Mouse (Mus musculus) myocyte (in vitro differentiated cells): ENCODE measurements around the gene Mrpl43. TPM values are rescaled to one million over a fixed set of nuclear protein-coding genes. Genes with fewer than 3 reads are reported as not detected.
A peak's percentile ranks its signal among the peaks of the same experiment; 100 is the strongest.

Experiments
- H3K27me3 ChIP-seq: one replicate; pipeline ENCODE4 v1.6.1; 2011; ENCODE audit not compliant: control insufficient read depth, insufficient read depth, insufficient read length
- H3K36me3 ChIP-seq: one replicate; pipeline ENCODE4 v1.6.1; 2011; ENCODE audit not compliant: control insufficient read depth, insufficient read depth
- H3K4me2 ChIP-seq: one replicate; pipeline ENCODE4 v1.6.1; 2011; ENCODE audit warnings: low read depth, control low read depth
- H3K4me3 ChIP-seq: one replicate; pipeline ENCODE4 v1.5.1; 2011; ENCODE audit warnings: mild to moderate bottlenecking, control low read depth, moderate library complexity
- H3K79me2 ChIP-seq: one replicate; pipeline ENCODE4 v1.6.1; 2011; ENCODE audit not compliant: control insufficient read depth, insufficient read depth
- H3ac ChIP-seq: one replicate; pipeline ENCODE4 v1.6.1; 2011; ENCODE audit not compliant: control insufficient read depth, insufficient read length
- CEBPB ChIP-seq: IDR thresholded peaks from 2 replicates; pipeline ENCODE4 v1.6.1; 2011; ENCODE audit warnings: mild to moderate bottlenecking, moderate library complexity; ENCODE audit not compliant: poor library complexity, insufficient read depth, severe bottlenecking
- E2F4 ChIP-seq: IDR thresholded peaks from one replicate; pipeline ENCODE4 v1.6.1; 2011; ENCODE audit warnings: mild to moderate bottlenecking, control low read depth, moderate library complexity; ENCODE audit not compliant: insufficient read depth
- MAX ChIP-seq: IDR thresholded peaks from one replicate; pipeline ENCODE4 v1.6.1; 2011; ENCODE audit warnings: low read depth, mild to moderate bottlenecking, control low read depth
- MYOD1 ChIP-seq, 3 experiments: IDR thresholded peaks; one replicate each; pipeline ENCODE4 v1.6.1; 2011; ENCODE audit warnings: control low read depth in 2 of 3, low read depth in 2 of 3, mild to moderate bottlenecking in 2 of 3, moderate library complexity in 1 of 3; ENCODE audit not compliant: insufficient read length in 2 of 3, control insufficient read depth in 1 of 3
- MYOG ChIP-seq, 3 experiments: IDR thresholded peaks; one replicate each; pipeline ENCODE4 v1.6.1; 2011; ENCODE audit warnings: control low read depth in 2 of 3, low read depth in 2 of 3, mild to moderate bottlenecking in 2 of 3; ENCODE audit not compliant: insufficient read length in 2 of 3, control insufficient read depth in 1 of 3, insufficient read depth in 1 of 3
- POLR2A ChIP-seq: IDR thresholded peaks from one replicate; pipeline ENCODE4 v1.6.1; 2011; ENCODE audit warnings: low read depth, mild to moderate bottlenecking, control low read depth, moderate library complexity; ENCODE audit not compliant: insufficient read length
- POLR2AphosphoS2 ChIP-seq: IDR thresholded peaks from one replicate; pipeline ENCODE4 v1.6.1; 2011; ENCODE audit warnings: low read depth, control low read depth; ENCODE audit not compliant: insufficient read length
- REST ChIP-seq: IDR thresholded peaks from one replicate; pipeline ENCODE4 v1.6.1; 2011; ENCODE audit warnings: mild to moderate bottlenecking, control low read depth, moderate library complexity; ENCODE audit not compliant: insufficient read depth, insufficient read length
- SRF ChIP-seq: IDR thresholded peaks from one replicate; pipeline ENCODE4 v1.6.1; 2011; ENCODE audit warnings: low read depth; ENCODE audit not compliant: control insufficient read depth, insufficient read length
- TCF12 ChIP-seq: IDR thresholded peaks from one replicate; pipeline ENCODE4 v1.6.1; 2011; ENCODE audit warnings: mild to moderate bottlenecking, control low read depth; ENCODE audit not compliant: poor library complexity, insufficient read depth, severe bottlenecking
- TCF3 ChIP-seq: IDR thresholded peaks from one replicate; pipeline ENCODE4 v1.6.1; 2011; ENCODE audit warnings: low read depth, control low read depth; ENCODE audit not compliant: insufficient read length
- USF1 ChIP-seq: IDR thresholded peaks from one replicate; pipeline ENCODE4 v1.6.1; 2011; ENCODE audit warnings: low read depth, mild to moderate bottlenecking, control low read depth, moderate library complexity
- polyA plus RNA-seq: library from polyadenylated mRNA; unstranded; fragments of >200 nt; fragmentation: generic; extraction: Trizol; gene quantifications from one replicate; pipeline ENCODE4 v1.2.1, GENCODE M21; 2012; ENCODE audit warnings: missing spikeins

Gene Mrpl43
- polyA plus RNA-seq, 1 experiment, result 81.3 TPM

DNA sequence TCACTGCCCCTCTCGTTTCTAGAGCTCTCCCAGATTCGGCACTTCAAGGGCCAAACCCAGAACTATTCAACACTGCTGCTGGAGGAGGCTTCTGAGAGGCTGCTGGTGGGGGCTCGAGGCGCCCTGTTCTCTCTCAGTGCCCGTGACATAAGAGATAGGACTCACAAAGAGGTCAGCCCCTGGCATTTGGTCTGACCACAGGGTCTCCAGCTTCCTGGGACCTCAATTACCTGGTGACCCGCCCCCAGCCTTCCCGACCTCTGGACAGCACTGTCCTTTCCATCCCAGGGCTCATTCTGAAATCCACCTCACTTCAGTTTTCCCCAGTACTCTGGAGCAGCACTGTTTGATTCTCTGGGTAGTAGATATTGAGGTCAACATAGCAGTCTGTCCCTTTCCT lies 13.5 kb downstream of the Mrpl43 start:
- TF ChIP-seq TCF12, result no peak
- no peak for TF ChIP-seq MYOG (IDR thresholded peaks at IDR 0.05; ENCODE audit: control insufficient read depth in 1 of 3, insufficient read depth in 1 of 3, insufficient read length in 2 of 3, low read depth in 2 of 3)
- TF ChIP-seq CEBPB, result no peak
- TF ChIP-seq TCF3, result no peak
- TF ChIP-seq USF1, result no peak
- TF ChIP-seq POLR2AphosphoS2, result no peak
- no peak for TF ChIP-seq POLR2A
- no peak for TF ChIP-seq E2F4
- Histone ChIP-seq H3K79me2 (no peaks in the 10 kb centered on the region), H3K4me2 (no peak overlapping the region), H3K27me3 (peaks cover 5% of the 10 kb centered on the region), H3K4me3 (no peak overlapping the region), H3ac (no peak overlapping the region), H3K36me3 (no peaks in the 10 kb centered on the region)

DNA sequence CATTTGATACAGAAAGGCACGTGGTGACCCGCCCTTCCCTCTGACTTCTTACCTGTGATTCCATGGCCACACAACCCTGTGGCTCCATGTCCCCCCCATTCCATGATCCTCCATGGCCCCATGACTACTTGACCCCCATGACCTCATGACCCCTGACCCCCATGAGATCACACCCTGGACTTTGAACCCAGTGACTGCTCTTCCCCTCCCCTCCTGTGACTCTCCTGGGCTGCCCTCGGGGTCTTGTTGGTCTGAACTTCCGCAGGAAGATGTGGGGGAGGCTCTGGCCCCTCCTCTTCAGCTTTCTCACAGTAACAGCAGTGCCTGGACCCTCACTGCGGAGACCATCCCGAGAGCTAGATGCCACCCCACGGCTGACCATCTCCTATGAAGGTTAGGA lies 14.0 kb downstream of the Mrpl43 start:
- Histone ChIP-seq H3K4me2 (no peak overlapping the region), H3K36me3 (no peaks in the 10 kb centered on the region), H3K4me3 (no peak overlapping the region), H3K27me3 (peaks cover 5% of the 10 kb centered on the region), H3ac (no peak overlapping the region), H3K79me2 (no peaks in the 10 kb centered on the region)
- TF ChIP-seq SRF, result no peak

DNA sequence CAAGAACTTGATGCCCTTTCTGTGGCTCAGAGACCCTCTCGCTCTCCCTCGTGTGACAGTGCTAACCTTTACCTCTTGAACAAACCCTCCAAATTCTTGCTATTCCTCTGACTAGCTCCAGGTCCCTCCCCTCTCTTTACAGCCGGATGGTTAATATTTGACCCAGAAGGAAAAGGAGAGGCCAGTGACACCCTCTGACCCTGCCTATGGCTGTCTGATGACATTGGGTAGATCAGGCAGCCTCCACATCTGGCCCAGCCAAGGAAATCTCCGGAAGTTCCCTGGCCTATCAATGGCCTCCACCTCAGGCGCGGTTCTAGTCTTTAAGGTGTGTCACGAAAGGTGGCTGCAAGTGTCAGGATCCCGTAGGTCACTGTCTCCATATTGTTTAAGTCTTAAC lies 15.2 kb downstream of the Mrpl43 start:
- H3K4me2 ChIP-seq, result no peak overlapping the region

DNA sequence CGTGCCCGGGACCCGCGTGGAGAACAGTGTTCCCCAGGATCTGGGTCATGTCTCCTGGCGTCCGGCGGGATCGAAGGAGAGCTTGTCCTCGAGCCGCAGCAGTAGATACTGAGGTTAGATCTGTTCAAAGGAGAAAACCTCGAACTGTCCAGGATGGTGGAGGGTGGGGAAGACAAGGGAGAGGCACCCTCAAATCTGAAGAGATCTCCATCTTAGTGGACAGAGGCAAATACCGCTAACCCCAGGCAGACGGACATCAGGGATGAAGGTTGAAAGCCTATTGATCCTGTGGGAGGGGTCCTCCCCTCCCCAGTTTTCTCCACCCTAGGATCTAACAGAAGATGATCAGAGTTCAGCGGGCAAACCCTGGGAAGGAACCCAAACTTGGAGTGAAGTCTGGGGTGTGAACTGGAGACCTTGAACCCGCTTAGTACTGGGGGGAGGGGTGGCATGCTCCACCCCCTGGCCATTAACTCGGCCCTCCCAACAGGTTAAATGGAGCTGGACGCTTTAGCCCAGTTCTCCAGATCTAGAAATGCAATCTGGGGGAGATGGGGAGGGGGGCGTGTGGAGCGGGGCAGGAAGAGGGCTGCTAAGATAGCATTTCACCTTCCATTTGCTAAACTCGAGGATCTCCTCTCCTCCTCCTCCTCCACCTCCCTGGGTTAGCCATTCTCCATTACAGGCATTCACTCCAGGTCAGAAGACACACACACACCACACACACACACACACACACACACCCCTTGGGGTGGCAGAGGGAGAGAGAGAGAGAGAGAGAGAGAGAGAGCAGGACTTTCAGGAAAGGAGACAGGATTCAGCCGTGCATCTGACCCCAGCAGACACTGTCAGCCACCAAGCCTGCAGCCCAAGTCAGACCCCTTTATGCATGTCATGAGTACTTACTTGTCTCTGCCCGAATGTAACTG lies 16.4 kb downstream of the Mrpl43 start:
- peaks cover 5% of the 10 kb centered on the region for H3K27me3 ChIP-seq
- peak overlapping the region; percentile 61 for H3K4me2 ChIP-seq
- TF ChIP-seq REST (no peak), TCF3 (no peak), MYOD1 (IDR thresholded peaks at IDR 0.05; ENCODE audit: control insufficient read depth in 1 of 3, insufficient read length in 2 of 3, low read depth in 2 of 3) (no peak), CEBPB (no peak), TCF12 (no peak), MYOG (IDR thresholded peaks at IDR 0.05; ENCODE audit: control insufficient read depth in 1 of 3, insufficient read depth in 1 of 3, insufficient read length in 2 of 3, low read depth in 2 of 3) (no peak), SRF (no peak), E2F4 (no peak), POLR2AphosphoS2 (no peak)
- no peak overlapping the region for H3ac ChIP-seq
- H3K4me3 ChIP-seq, result no peak overlapping the region
- H3K79me2 ChIP-seq, result no peaks in the 10 kb centered on the region
- no peaks in the 10 kb centered on the region for H3K36me3 ChIP-seq

More for the DNA sequence above, 15.2 kb downstream of the Mrpl43 start:
- TF ChIP-seq SRF (no peak), POLR2AphosphoS2 (no peak), REST (no peak), TCF12 (no peak), MYOG (IDR thresholded peaks at IDR 0.05; ENCODE audit: control insufficient read depth in 1 of 3, insufficient read depth in 1 of 3, insufficient read length in 2 of 3, low read depth in 2 of 3) (no peak), E2F4 (no peak), POLR2A (no peak), MYOD1 (IDR thresholded peaks at IDR 0.05; ENCODE audit: control insufficient read depth in 1 of 3, insufficient read length in 2 of 3, low read depth in 2 of 3) (no peak), USF1 (no peak), MAX (no peak), TCF3 (no peak), CEBPB (no peak)
- Histone ChIP-seq H3K27me3 (peaks cover 5% of the 10 kb centered on the region), H3ac (no peak overlapping the region), H3K79me2 (no peaks in the 10 kb centered on the region), H3K36me3 (no peaks in the 10 kb centered on the region), H3K4me3 (no peak overlapping the region)

DNA sequence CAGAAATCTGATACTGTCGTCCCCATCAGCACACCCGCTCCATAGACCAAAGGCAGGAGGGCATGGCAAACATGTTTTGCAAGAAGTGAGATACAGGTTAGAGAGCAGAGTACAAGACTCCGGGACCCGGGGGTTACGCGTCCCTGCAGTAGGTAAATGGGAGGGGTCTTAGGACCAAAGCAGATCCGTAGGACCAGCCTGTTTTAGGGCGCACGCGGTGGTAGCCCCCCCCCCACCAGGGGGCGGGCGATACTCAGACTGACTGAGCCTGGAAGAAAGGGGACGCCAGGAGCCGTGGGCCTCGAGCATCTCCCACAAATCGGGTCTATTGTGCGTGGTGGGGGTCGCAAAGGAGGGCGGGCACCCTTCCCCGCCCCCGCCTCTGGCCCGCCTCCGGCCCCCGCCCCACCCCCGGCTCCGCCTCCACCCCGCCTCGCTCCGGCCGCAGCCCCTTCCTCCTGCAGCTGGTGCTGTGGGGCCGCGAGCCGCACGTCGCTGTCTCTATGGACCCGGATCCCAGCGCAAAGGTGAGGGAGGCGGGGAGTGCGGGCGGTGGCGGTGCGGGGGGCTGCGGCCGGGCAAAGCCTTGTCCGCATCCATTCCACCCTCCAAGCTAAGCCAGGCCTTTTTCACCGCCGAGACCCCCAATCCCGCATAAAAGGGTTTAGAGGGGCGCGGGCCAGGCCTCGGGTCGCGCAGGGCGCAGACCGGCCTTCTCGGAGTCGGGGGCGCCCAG lies 17.2 kb downstream of the Mrpl43 start, which contains the start of gene Sema4g:
Gene Sema4g (plus strand): TSS at position 271 of the 736 bp plus-strand sequence.
- no peak for TF ChIP-seq POLR2A
- peak in 1 of 3 experiments; percentile 26 for TF ChIP-seq MYOD1 (IDR thresholded peaks at IDR 0.05; ENCODE audit: control insufficient read depth in 1 of 3, insufficient read length in 2 of 3, low read depth in 2 of 3)
- no peak for TF ChIP-seq TCF12
- Histone ChIP-seq H3K4me2 (peak within 1 kb of the TSS; percentile 61), H3K36me3 (no peaks in the 10 kb centered on the region), H3K27me3 (peaks cover 5% of the 10 kb centered on the region), H3K4me3 (no peak within 1 kb of the TSS), H3ac (no peak within 1 kb of the TSS), H3K79me2 (no peaks in the 10 kb centered on the region)
